Mouse (Mus musculus) lung, postnatal 0 days (tissue): ENCODE results near the gene Tcp10a.

Source experiments
- CTCF ChIP-seq: IDR thresholded peaks from 2 replicates; pipeline ENCODE4 v1.5.1; 2016; ENCODE audit warnings: antibody characterized with exemption, mild to moderate bottlenecking
- EP300 ChIP-seq: IDR thresholded peaks from 2 replicates; pipeline ENCODE4 v1.6.1; 2016; ENCODE audit warnings: antibody characterized with exemption, mild to moderate bottlenecking, control low read depth

- TF ChIP-seq CTCF = no peak
- TF ChIP-seq EP300 = no peak
These were observed 32.3 kb upstream of the Tcp10a start for GRCm38 (mm10) chr17:7292012-7292684.
